Mouse (Mus musculus): Measurements from ENCODE around the gene Gm21861. TPM values are rescaled to one million over a fixed set of nuclear protein-coding genes. Genes with fewer than 3 reads are reported as not detected.

Gm21861 gene
- polyA plus RNA-seq (2012; rRNA removed): not detected in 2 replicates

GRCm38 (mm10) chrY:58814497-58814896 is at the start of gene Gm21861:
Gene Gm21861, minus strand, starts transcription at chrY:58814597.

Measured in liver, embryonic 14 days (tissue).